Mouse (Mus musculus) heart, postnatal 0 days (tissue): Measurements from ENCODE around the gene Pfkm.

Experiments
- CTCF ChIP-seq: IDR thresholded peaks from 2 replicates; pipeline ENCODE4 v1.5.1; 2016; ENCODE audit warnings: antibody characterized with exemption, control low read depth, low read depth
- EP300 ChIP-seq: IDR thresholded peaks from 2 replicates; pipeline ENCODE4 v1.6.1; 2016; ENCODE audit warnings: antibody characterized with exemption, low read depth

GRCm38 (mm10) chr15:98166963-98167644 is 74.7 kb downstream of the Pfkm start, which contains the start of gene Ccdc184:
- TF ChIP-seq EP300 (no peak), CTCF (no peak)
